Mouse (Mus musculus) skeletal muscle tissue, adult 2 months (tissue): ENCODE results near the gene Polr1d.

Experiments
- DNase-seq: peaks from one replicate; pipeline ENCODE4 v3.0.0-alpha.2; 2012; ENCODE audit warnings: low read depth, low spot score

Gene Polr1d

GRCm38 (mm10) chr5:147086816-147087215 is 10.0 kb downstream of the Polr1d start:
- no peak for DNase-seq

GRCm38 (mm10) chr5:147089836-147090235 is 13.0 kb downstream of the Polr1d start:
- DNase-seq = no peak

GRCm38 (mm10) chr5:147090256-147090963 is 13.6 kb downstream of the Polr1d start:
- DNase-seq = no peak

GRCm38 (mm10) chr5:147092448-147092847 is 15.6 kb downstream of the Polr1d start:
- DNase-seq = no peak

- no peak for DNase-seq
Measured at GRCm38 (mm10) chr5:147094296-147094695, 17.4 kb downstream of the Polr1d start.

GRCm38 (mm10) chr5:147096586-147096985 is 19.7 kb downstream of the Polr1d start:
- DNase-seq = no peak

- DNase-seq = no peak
Measured at GRCm38 (mm10) chr5:147098667-147099066, 21.8 kb downstream of the Polr1d start.

GRCm38 (mm10) chr5:147100180-147100579 is 23.3 kb downstream of the Polr1d start:
- no peak for DNase-seq

- no peak for DNase-seq
Measured at GRCm38 (mm10) chr5:147102295-147102694, 25.4 kb downstream of the Polr1d start.

- no peak for DNase-seq
Measured at GRCm38 (mm10) chr5:147107276-147107675, 30.4 kb downstream of the Polr1d start.

- DNase-seq = no peak
Measured at GRCm38 (mm10) chr5:147108861-147109591, 32.2 kb downstream of the Polr1d start.

GRCm38 (mm10) chr5:147114738-147115137 is 37.9 kb downstream of the Polr1d start:
- DNase-seq = no peak

- no peak for DNase-seq
Measured at GRCm38 (mm10) chr5:147115631-147116030, 38.8 kb downstream of the Polr1d start.

- no peak for DNase-seq
Measured at GRCm38 (mm10) chr5:147117027-147117426, 40.2 kb downstream of the Polr1d start.

GRCm38 (mm10) chr5:147121146-147121545 is 44.3 kb downstream of the Polr1d start:
- no peak for DNase-seq

GRCm38 (mm10) chr5:147124794-147125193 is 47.9 kb downstream of the Polr1d start:
- no peak for DNase-seq

GRCm38 (mm10) chr5:147125542-147126185 is 48.8 kb downstream of the Polr1d start:
- DNase-seq = no peak

GRCm38 (mm10) chr5:147127860-147128259 is 51.0 kb downstream of the Polr1d start:
- DNase-seq = no peak

GRCm38 (mm10) chr5:147129484-147129883 is 52.6 kb downstream of the Polr1d start:
- DNase-seq = no peak

GRCm38 (mm10) chr5:147131912-147132311 is 55.1 kb downstream of the Polr1d start:
- DNase-seq = no peak

- no peak for DNase-seq
Measured at GRCm38 (mm10) chr5:147133662-147134061, 56.8 kb downstream of the Polr1d start.

- DNase-seq = no peak
Measured at GRCm38 (mm10) chr5:147134341-147135088, 57.7 kb downstream of the Polr1d start.
